Mouse (Mus musculus): ENCODE measurements at regions not wholly inside any gene's neighbourhood (a gene's known extent, or its start where the extent isn't known, plus 50 kb on each side); places are given as distances from the start of the nearest gene placed in this dataset.
"Not testable (repeated sequence)": the region's sequence is repeated elsewhere in the genome, so short reads cannot be mapped to it uniquely, and the experiment has no call there.

DNA sequence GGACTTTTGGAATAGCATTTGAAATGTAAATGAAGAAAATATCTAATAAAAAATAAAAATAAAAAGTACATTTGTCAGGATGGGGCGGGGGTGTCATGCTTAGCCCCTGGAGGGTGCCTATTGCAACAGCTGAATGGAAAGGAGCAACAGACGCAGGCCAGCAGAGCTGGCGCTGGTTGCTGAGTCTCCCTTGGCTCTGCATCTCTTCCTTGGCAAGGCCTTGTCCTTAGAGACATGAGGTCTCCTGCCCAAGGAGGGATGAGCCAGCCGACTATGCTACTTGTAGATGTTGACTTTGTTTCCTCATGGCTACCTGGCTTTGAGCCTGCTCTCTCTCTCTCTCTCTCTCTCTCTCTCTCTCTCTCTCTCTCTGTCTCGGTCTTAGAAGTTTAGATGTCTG lies 166.4 kb downstream of the Opa1 start:
- DNase-seq (ENCODE audit: low spot score in 2 of 2) = no peak

DNA sequence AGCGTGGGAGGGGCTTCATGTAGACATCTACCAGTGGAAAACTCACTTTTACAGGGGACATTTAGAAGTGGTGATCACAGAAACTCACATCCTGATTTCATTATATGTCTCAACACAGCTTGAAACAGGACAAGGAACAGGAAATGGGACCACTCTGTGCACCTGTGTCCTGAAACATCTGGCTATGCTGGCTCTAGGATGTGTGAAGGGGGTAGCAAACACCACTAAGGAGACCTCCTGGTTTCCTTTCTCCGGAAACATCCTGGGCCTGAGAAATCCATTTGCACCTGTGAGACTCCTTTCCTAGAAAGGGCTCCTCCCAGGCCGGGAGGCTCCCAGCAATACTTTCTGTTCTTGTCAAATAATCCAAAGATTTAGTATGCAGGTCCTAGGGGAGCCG lies 167.1 kb downstream of the Opa1 start:
- no peak for DNase-seq (ENCODE audit: low spot score in 2 of 2)

DNA sequence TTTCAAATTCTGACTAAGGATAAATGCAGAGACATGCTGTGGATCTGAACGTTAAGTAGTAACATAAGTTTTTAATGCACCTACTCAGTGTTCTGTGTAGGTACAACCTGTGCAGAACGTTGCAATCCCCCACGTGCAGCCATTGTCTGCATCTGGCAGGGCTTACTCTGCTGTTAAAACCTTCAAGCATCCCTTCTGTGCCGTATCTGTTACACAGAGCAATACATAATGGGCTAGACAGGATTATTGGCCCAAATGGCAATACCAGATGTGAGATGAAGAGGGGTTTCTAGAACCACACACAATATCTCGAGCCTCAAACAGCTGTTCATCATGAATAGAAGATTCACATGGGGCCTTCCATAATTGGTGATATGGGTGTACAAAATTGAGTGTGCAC lies 170.0 kb downstream of the Opa1 start:
- no peak for DNase-seq (ENCODE audit: low spot score in 2 of 2)

DNA sequence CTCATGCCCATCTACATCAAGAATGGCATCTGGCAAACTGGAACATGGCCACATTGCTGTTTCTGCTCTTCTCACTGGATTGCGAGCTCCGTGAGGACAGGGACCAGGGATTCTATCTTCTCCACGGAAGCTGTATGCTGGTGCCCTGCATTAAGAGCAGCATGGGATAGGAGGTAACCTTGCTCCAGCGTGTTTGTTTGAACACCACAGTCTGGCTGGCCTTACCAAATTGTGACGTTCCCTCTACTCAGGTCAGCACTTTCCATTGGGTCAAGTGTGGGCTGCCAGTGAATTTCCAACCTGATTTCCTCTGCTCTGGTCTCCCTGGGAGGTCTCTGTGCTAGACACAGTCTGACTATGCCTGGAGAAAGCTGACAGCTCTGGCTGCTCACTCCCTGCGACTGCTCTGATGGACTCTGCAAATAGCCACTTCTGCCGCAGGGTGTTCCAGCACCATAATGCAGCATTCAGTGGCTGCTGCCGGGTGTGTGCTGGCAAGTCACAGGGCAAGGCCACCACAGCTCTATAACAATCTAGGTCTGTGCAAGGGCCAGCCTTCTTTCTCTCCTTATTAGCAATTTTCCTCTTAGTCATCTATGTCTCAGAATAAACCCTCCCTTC lies 175.6 kb downstream of the Opa1 start:
- no peak for DNase-seq (ENCODE audit: low spot score in 2 of 2)

DNA sequence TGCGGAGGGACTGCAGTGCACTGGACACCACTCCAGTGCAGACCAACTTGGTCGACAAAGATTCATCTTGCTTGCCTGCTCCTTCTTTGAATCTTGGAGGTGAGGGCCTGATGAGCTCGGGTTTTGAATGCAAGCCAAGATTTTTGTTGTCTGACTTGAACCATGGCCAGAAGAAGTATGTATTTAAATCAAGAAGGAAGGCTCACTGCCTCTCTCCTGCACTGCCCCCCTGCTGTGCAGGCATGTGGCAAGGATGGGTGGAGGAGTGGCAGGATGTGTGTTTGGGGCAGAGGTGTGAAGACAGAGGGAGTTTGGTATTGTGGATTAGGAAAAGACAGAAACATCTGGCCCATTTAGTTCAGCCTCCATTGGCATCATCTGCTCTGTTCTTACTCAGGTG lies 179.1 kb downstream of the Opa1 start:
- DNase-seq (ENCODE audit: low spot score in 2 of 2) = no peak

DNA sequence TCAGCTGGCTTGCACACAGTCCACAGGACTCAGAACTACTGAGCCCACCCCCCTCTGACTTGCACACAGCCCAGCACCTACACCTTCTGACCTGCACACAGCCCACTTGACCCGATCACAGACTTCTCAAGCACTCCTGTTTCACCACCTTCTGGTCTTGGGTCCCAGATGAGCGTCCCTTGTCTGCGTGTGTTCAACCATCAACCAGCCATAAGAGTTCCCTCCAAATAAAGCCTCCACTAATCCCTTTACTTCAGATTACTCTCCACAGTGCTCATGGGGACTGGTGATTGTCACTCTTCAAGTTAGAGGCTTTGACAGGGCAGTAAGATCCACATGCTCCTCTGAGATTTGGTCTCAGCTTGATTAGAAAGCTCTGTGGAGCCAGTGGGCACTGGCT lies 180.3 kb downstream of the Opa1 start:
- DNase-seq (ENCODE audit: low spot score in 2 of 2) = no peak

DNA sequence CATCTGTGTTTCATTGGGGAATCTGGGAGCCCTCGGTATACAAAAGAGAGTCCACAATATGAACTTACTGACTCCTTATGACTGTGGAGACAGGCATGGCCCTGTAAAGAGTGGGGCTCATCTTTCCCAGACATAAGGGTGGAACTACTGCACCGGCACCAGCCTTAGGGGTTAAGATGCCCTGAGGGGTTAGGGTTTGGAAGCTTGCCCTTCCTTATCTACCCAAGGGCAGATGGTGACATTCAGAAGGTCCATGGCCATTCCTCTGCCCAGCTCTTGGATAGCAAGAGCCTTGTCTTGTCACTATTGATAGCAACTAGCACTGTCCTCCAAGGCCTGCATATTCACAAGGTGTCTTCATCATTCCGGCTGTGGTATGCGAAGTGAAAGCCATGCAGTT lies 181.5 kb downstream of the Opa1 start:
- no peak for DNase-seq (ENCODE audit: low spot score in 2 of 2)

DNA sequence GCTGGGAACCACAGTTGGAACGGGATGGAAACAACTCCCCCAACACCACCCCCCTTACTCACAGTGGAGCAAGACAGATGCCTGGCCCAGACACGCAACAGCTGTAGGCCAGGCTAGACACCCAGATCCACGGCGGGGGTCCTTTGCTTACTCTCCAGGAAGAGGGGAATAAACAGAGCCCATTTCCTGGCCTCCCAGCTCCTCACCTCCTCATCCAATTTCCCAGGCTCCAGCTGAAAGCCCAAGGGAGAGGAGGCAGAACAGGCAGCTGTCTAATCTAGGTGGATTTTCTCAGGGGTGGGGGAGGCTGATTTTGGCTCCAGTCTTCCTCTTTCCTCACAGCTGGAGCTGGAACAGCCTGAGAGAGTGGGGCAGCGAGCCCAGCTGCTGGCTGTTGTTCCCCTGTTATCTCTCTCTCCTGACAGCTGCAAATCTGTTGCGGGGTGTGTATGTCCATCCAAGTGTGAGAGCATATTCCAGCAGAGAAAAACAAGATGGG lies 182.7 kb downstream of the Opa1 start:
- no peak for DNase-seq (ENCODE audit: low spot score in 2 of 2)

DNA sequence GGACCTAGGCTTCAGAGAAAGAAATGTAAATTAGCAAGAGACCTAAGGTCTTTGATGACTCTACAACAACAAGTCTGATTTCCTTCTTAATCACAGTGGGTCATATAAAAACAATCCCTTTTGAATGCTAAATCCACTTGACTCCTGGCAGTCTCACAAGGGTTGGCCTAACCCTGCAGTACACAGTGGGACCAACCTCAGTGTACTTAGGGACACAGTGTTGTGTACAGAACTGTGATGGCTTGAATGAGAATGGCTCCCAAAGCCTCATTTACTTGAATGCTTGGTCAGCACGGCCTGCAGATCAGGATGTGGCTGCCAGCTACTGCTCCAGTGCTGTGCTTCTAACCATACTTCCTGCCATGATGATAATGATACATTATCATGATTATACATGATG lies 185.2 kb downstream of the Opa1 start:
- no peak for DNase-seq (ENCODE audit: low spot score in 2 of 2)

DNA sequence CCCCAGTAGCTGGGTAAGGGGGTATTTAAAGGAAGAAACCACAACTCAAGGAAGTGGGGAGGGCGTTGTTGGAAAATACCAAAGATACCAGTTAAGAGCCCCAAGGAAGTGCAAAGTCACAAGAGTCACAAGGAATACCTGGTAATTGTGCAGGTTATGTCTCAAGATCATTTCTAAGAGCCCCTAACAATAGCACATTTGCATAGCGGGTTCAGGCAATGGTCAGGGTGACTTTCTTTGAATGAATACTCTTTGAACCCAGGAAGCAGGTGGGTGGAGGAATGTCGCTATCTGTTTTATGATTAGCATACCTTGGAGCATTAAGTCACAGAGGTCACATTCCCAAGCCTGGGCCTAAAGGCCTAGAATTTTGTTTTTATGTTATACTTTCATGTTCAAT lies 186.7 kb downstream of the Opa1 start:
- not testable (repeated sequence) for DNase-seq (ENCODE audit: low spot score in 2 of 2)

DNA sequence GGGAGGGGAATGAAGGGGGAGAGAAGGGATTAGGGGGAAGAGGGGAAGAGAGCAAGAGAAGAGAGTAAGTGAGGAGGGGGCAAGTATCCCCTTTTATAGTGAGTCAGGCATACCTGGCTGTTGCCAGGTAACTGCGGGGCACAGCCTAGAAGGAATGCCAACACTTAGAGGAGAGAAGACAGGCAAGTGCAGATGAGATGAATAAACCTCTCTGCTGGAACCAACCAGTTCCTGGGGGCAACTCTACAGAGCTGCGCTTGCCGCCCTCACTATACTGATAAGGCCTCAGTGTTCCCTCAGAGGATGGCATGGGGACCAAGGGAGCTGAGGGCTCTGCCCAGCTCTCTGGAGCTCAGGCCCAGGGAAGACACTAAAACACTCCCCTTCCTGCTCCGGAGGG lies 192.2 kb downstream of the Opa1 start:
- peak in 1 of 2 experiments; percentile 18 for DNase-seq (ENCODE audit: low spot score in 2 of 2)

DNA sequence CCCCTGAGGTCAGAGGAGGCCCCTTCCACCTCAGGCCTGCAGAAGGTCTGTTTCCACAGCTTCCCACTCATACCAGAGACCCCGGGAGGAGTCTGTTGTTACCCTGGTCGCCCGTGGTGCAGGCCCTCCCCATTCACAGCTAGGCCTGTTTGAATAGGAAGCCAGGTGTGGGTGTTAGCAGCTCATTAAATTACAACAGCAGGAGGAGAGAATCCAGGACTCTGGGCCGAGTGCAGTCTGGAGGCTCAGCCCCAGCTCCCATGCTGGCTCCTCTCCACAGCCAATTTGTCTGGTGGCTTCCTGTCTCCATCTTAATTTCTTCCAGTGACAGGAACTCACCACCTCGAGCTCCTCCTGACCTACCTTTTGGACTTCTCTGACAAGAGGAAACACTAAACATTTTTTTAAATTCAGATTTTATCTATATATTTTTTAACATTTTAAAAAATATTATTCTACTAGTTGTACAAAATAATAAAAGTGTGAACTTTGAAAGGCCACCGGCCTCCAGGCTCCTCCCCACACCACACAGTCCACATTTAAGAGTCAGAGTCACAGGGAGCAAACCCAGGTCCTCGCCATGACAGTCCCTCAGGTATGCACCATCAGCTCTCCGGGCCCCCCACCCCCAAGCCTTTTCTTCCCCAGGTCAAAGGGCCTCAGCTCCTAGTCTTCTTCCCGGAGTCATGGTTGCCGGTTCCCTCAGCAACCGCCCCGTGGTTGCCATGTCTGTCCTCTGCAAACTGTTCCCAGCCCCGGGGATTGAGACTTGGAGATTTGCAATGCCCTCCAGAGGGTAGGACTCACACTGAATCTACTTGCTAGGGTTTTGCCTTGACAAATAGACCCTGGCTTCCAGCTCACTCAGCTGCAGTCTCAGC lies 192.8 kb downstream of the Opa1 start:
- DNase-seq (ENCODE audit: low spot score in 2 of 2) = peak; percentile 37 to 38

DNA sequence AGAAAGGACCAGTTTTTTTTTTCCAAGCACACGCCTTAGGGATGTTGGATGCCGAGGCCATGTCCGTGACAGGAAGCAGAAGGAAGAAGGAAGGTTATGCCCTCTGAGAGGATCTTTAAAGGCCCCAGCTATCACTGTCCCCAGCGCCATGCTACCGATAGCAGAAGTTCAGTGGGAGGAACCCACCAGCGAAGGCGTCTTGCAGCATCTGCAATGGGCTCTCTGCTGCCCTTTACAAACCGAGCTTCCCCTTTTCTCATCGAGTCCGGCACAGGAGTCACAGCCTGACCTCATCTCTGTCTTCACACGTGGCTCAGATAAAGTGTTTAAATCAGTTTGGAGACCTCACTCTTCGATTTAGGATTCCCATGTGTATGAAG lies 193.5 kb downstream of the Opa1 start:
- DNase-seq (ENCODE audit: low spot score in 2 of 2) = no peak

DNA sequence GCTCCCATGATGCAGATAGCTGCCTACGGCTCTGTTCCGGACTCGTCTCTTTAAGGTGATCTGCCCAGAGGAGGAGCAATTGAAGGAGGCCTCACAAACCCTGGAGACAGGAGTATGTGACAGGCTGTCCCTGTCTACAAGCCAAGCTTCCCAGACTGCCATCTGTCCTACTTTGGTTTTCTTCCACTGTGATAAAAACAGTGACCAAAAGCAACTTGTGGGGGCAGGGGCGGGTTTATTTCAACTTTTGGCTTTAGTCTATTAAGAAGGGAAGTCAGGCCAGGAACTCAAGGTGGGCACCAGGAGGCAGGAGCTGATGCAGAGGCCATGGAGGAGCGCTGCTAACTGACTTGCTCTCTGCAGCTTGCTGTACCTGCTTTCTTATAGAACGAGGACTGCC lies 193.9 kb downstream of the Opa1 start:
- peak; percentile 28 to 46 for DNase-seq (ENCODE audit: low spot score in 2 of 2)

DNA sequence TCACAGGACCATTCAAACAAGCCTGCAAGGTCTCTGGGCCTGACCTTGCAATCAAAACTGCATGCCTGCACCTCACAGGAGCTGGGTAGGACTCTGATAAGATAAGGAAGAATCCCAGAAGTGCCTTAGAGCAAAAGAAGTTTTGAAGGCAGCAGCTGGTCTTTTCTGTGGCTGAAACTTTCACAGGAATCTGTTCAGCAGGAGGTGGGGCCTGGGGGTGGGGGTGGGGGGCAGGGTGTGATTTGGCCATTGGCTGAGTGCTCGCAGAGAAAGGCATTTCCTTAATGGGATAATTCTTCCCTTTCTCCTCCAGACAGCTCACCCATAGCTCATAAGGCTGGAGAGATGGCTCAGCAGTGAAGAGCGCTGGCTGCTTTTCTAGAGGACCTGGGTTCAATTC lies 195.8 kb downstream of the Opa1 start:
- DNase-seq (ENCODE audit: low spot score in 2 of 2) = no peak

DNA sequence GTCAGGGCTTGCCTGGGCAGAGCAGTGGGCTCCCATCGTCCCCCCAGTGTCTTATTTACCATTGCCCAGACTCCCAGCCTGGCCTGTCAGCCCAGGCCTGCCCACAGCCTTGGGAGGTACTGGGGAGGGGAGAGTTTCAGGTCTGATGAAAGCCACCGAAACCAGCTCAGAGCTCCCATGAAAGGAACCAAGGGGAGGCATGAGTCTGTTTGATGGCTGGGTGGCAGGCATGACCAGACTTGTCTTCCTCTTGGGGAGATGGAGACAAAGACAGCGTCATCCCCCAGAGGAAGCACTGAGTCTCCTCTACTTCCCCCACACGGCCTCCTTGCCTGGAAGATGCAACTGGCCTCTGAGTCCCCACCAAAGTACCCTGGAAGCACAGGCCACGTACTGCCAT lies 196.7 kb downstream of the Opa1 start:
- no peak for DNase-seq (ENCODE audit: low spot score in 2 of 2)

DNA sequence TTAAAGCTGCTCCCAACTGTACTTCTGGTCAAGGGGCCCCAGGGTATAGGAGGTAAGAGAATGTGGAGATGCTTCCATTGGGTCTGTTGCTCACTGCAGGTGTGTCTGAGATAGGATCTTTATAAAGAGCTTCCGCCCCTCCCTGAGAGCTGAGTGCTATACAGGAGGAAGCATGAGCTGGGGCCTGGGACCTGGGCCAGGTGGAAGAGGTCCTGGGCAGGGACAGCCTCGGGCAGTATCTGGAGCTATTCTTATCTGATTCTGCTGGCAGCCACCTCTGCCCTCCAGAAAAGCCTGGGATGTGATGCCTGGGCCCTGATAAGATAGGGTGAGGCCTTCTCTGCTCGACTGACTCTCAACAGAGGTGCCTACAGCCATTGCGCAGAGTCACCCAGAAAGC lies 203.3 kb downstream of the Opa1 start:
- no peak for DNase-seq (ENCODE audit: low spot score in 2 of 2)

DNA sequence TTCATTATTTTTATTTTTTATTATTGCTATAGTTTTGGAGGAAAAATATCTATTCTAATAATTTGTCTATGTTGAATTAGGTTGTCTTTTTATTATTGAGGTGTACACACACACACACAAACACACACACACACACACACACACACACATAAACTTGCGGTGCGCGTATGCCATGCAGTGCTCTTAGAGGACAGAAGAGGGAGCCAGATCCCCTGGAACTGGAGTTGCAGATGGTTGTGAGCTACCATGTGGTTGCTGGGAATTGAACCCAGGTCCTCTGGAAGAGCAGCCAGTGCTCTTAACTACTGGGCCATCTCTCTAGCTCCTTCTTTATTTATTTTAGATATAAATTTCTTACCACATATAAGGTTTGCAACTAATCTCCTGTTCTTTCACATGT lies 206.0 kb downstream of the Opa1 start:
- no peak for DNase-seq (ENCODE audit: low spot score in 2 of 2)

DNA sequence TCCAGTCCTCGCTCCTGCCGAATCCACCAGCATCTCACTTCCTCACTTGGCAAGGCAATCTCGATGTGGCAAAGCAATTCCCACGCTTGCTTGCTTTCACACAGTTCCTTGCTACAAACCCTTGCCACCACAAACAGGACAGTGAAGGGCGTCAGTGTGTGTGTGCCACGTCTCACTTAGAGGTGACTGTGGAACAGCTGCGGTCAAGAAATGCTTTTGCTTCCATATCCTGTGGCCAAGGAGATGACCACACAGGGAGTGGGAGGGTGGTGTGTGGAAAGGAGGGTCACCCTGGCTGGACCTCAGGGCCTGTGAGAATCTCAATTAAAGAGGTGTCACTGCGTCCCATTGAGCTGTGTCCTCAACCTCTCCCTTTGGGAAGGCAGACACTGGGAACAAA lies 207.4 kb downstream of the Opa1 start:
- DNase-seq (ENCODE audit: low spot score in 2 of 2) = no peak

DNA sequence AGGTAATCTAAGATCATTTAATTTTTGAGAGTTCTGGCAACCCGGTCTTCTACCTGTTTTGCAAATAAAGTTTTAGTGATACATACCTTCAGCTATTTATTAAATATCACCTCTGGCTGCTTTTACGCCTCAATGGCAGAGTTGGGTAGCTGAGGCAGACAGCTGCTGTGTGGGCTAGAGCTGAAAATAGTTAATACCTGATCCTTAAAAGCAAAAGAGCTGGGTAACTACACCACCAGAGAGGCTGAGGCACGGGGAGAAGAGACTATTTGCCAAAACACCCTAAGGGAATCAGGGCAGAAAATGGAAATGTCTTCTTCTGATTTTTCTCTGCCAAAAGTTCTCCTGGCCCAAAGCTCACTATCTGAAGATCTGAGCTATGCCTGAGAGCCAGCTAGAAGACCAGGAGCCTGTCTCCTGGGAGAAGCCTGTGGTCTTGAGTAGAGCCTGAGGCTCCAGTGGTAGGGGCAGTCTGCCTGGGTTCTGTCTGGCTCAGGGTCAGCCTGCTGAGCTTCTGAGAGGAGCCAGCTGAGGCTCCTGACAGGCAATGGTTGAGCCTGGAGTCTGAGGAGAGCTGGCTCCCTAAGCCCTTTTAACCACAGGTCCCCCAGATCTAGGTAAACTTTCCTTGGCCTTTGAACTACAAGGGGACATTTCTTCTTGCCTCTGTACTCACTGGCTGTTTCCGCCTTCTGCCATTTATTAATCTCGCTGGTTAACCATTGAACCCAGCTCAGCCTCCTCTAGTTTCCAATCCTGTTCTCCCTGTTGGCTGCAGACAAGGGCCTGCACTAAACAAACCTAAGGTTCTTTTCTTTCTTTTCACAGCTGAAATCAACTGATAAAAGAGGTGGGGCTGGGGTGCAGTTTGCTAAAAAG lies 208.7 kb downstream of the Opa1 start:
- no peak for DNase-seq (ENCODE audit: low spot score in 2 of 2)

DNA sequence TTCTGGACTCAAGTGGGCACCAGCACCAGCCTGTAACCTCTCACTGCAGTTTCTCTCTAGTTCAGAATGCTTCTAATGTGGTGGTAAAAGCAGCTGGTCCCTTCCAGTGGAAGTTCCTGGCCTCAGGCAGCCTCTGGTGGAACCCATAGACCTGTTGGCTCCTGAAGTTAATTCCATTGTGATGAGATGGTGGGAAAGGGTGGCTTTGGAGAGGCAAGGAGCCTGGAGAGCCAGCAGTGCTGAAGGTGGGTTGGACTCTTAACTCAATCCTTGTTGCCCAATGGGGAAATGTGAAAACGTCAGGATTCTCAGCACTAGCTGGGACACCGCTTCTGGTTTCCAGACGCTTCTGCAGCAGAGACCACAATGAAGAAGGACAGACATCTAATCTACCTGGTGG lies 210.9 kb downstream of the Opa1 start:
- no peak for DNase-seq (ENCODE audit: low spot score in 2 of 2)

DNA sequence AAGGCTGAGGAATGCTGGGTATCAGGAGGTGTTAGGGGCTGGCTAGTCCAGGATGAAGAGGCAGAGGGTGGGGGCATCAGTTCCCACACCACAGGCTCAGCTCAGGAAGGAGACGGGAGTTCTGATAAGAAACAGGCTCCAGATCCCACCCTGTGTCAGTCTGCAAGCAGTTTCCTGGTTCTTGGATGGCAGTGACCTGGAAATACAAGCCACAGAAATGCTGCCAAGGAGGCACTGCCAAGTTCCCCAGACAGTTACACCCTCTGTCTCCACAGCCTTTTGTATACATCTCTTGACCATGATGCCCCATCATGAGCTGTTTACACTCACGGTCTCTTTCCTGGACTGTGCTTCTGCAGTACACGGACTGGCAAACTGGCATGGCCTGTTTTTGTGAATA lies 220.1 kb downstream of the Opa1 start:
- DNase-seq (ENCODE audit: low spot score in 2 of 2) = no peak
